8 mouse cellular contexts compared by ENCODE assay signal in genomic region chr1:46849758-46850157, GRCm38 (mm10). TPM values are rescaled to one million over a fixed set of nuclear protein-coding genes. Genes with fewer than 3 reads are reported as not detected.
DNase-seq lines count a peak whose midpoint lies in the region; ATAC-seq and TF ChIP-seq lines count a peak whose summit lies in the region.

No protein-coding gene starts in this region.

- H3K79me2 ChIP-seq in C2C12 (ENCODE audit: control insufficient read depth, insufficient read depth) (peaks cover 19% of the 10 kb centered on the region), MEL (ENCODE audit: control insufficient read depth, insufficient read depth, low read length, poor library complexity) (peaks cover 15% of the 10 kb centered on the region)

- no peak overlapping the region for H3ac ChIP-seq in C2C12 (ENCODE audit: control insufficient read depth, insufficient read length, low read depth)

- WGBS in lung, embryonic 14.5 days: 26% methylated on average over 1 of the region's 1 CpGs

- H3K27ac ChIP-seq in MEL (ENCODE audit: control insufficient read depth, low read depth, low read length): no peak overlapping the region
- no peak overlapping the region for H3K27ac ChIP-seq in lung, embryonic 14.5 days (ENCODE audit: low read depth)

- H3K4me1 ChIP-seq in MEL (ENCODE audit: control insufficient read depth in 1 of 2, insufficient read depth in 2 of 2, low read length in 2 of 2): 0 out of 4 replicates have a peak, but pooled peaks cover 0 to 2% of the 10 kb centered on the region in 2 experiments
- H3K4me1 ChIP-seq in lung, embryonic 14.5 days (ENCODE audit: insufficient read depth): peaks cover 9% of the 10 kb centered on the region; the same call in 1 of the 2 replicates

- no peak for TF ChIP-seq EP300 in MEL (IDR thresholded peaks at IDR 0.05; ENCODE audit: low read depth in 1 of 2, low read length in 2 of 2)

- TF ChIP-seq CTCF in C2C12 (IDR thresholded peaks at IDR 0.05; ENCODE audit: control insufficient read depth, insufficient read depth, insufficient read length) (peak; percentile 25), MEL (IDR thresholded peaks at IDR 0.05 in 2 of 3, conservative IDR thresholded peaks at IDR 0.05 in 1 of 3; ENCODE audit: control insufficient read depth in 1 of 3, insufficient read depth in 1 of 3, low read depth in 2 of 3, low read length in 3 of 3, poor library complexity in 1 of 3, severe bottlenecking in 1 of 3) (peak in 2 of 3 experiments; percentile 14 to 62; a peak in 2 of 6 replicates)
- TF ChIP-seq CTCF in lung, embryonic 14.5 days (IDR thresholded peaks at IDR 0.05; ENCODE audit: low read depth): peak; percentile 81

- H3K4me3 ChIP-seq in C2C12 (ENCODE audit: insufficient read depth, poor library complexity, severe bottlenecking): no peak overlapping the region
- H3K4me3 ChIP-seq in MEL (ENCODE audit: control insufficient read depth in 1 of 2, insufficient read depth in 1 of 2, low read depth in 2 of 2, low read length in 2 of 2): no peak overlapping the region
- H3K4me3 ChIP-seq in lung, embryonic 14.5 days (ENCODE audit: low read depth, low read length): no peak overlapping the region

- no peak overlapping the region for H3K9ac ChIP-seq in MEL (ENCODE audit: control insufficient read depth, low read depth, low read length, poor library complexity, severe bottlenecking)
- no peak overlapping the region for H3K9ac ChIP-seq in lung, embryonic 14.5 days

- H3K27me3 ChIP-seq in C2C12 (ENCODE audit: control insufficient read depth, insufficient read depth, insufficient read length) (no peaks in the 10 kb centered on the region), MEL (ENCODE audit: control insufficient read depth in 1 of 2, insufficient read depth in 2 of 2, low read length in 2 of 2) (no peaks in the 10 kb centered on the region)
- H3K27me3 ChIP-seq in lung, embryonic 14.5 days (ENCODE audit: insufficient read depth, low read length): no peaks in the 10 kb centered on the region

- TF ChIP-seq POLR2A in MEL (IDR thresholded peaks at IDR 0.05; ENCODE audit: control insufficient read depth in 1 of 2, insufficient read depth in 1 of 2, low read depth in 1 of 2, low read length in 2 of 2, poor library complexity in 1 of 2): no peak

- peak; percentile 84 for DNase-seq in MEL (ENCODE audit: low read depth, low spot score)
- peak; percentile 58 for DNase-seq in cerebellum, adult 11-12 months
- peak; percentile 33 for DNase-seq in gastrocnemius, postnatal 10 days
- DNase-seq in kidney, postnatal 25 days: peak; percentile 60 to 78
- peak; percentile 95 for DNase-seq in lung, embryonic 14.5 days
- DNase-seq in retina, postnatal 1 day: peak; percentile 86

- H3K9me3 ChIP-seq in MEL (replicated peaks; ENCODE audit: insufficient read depth, low read length): no peaks in the 10 kb centered on the region
- no peaks in the 10 kb centered on the region for H3K9me3 ChIP-seq in lung, embryonic 14.5 days (ENCODE audit: low read depth, low read length)

- no peak for TF ChIP-seq RAD21 in MEL (IDR thresholded peaks at IDR 0.05; ENCODE audit: low read depth, low read length)

- no peaks in the 10 kb centered on the region for H3K36me3 ChIP-seq in C2C12 (ENCODE audit: control insufficient read depth, insufficient read depth)
- peaks cover 0 to 16% of the 10 kb centered on the region in 2 experiments; a peak in 2 of 4 replicates for H3K36me3 ChIP-seq in MEL (ENCODE audit: control insufficient read depth in 1 of 2, insufficient read depth in 2 of 2, low read length in 2 of 2)
- H3K36me3 ChIP-seq in lung, embryonic 14.5 days (ENCODE audit: insufficient read depth): no peaks in the 10 kb centered on the region

- no peak overlapping the region for H3K4me2 ChIP-seq in lung, embryonic 14.5 days

- H3K79me3 ChIP-seq in C2C12 (ENCODE audit: low read depth): peaks cover 8% of the 10 kb centered on the region

- ATAC-seq in lung, embryonic 14.5 days (ENCODE audit: insufficient read depth): no peak
- no peak for ATAC-seq in erythroid progenitor cell, adult 5-6 weeks (replicated peaks; ENCODE audit: low FRiP score, poor library complexity, severe bottlenecking)

TF ChIP-seq in C2C12, 6 proteins besides CTCF, POLR2A, EP300 and RAD21:
- no peak for TF ChIP-seq USF1 (IDR thresholded peaks at IDR 0.05; ENCODE audit: low read depth)
- TF ChIP-seq CEBPB (IDR thresholded peaks at IDR 0.05; ENCODE audit: low read depth): no peak
- no peak for TF ChIP-seq MYOD1 (IDR thresholded peaks at IDR 0.05; ENCODE audit: control insufficient read depth, insufficient read length, low read depth)

TF ChIP-seq in MEL, 35 proteins besides CTCF, POLR2A, EP300 and RAD21:
- TF ChIP-seq MXI1 (IDR thresholded peaks at IDR 0.05; ENCODE audit: low read depth, low read length) (no peak), POLR2AphosphoS2 (IDR thresholded peaks at IDR 0.05; ENCODE audit: low read length) (no peak), TAL1 (IDR thresholded peaks at IDR 0.05; ENCODE audit: low read length) (no peak), USF1 (IDR thresholded peaks at IDR 0.05; ENCODE audit: low read depth, low read length) (no peak), MYB (IDR thresholded peaks at IDR 0.05; ENCODE audit: low read depth, low read length) (no peak), HCFC1 (IDR thresholded peaks at IDR 0.05; ENCODE audit: low read depth, low read length) (no peak), ELF1 (IDR thresholded peaks at IDR 0.05; ENCODE audit: low read depth, low read length) (no peak), JUND (IDR thresholded peaks at IDR 0.05; ENCODE audit: low read depth, low read length) (no peak), TBP (IDR thresholded peaks at IDR 0.05; ENCODE audit: low read depth, low read length) (no peak), ZMIZ1 (IDR thresholded peaks at IDR 0.05; ENCODE audit: low read depth, low read length) (no peak), SIN3A (IDR thresholded peaks at IDR 0.05; ENCODE audit: low read length) (no peak), MAFK (IDR thresholded peaks at IDR 0.05; ENCODE audit: borderline replicate concordance, low read depth, low read length) (no peak), GABPA (IDR thresholded peaks at IDR 0.05; ENCODE audit: low read depth, low read length) (no peak), CHD1 (IDR thresholded peaks at IDR 0.05; ENCODE audit: low read depth, low read length) (no peak)

RNA-seq across cellular contexts. Expression of gene Slc39a10, which starts 42.9 kb away (rescaled TPM):
- polyA plus RNA-seq in C2C12 (2012; fragmentation: generic; extraction: Trizol) (6.6 TPM), MEL (2012; ENCODE audit: insufficient read depth in 1 of 2, insufficient read length in 2 of 2, low read depth in 1 of 2, low replicate concordance in 2 of 2, missing spikeins in 1 of 2) (10 to 100 TPM in 1 of 2 experiments, not detected in 1; 17.7 TPM)
- total RNA-seq in MEL (2012; rRNA removed): 14.9 and 15.2 TPM in 2 replicates
- 10 to 100 TPM in 1 of 2 experiments, 1 to 10 TPM in 1; 8.9 to 12.7 TPM for total RNA-seq in gastrocnemius, postnatal 10 days (2021)
- polyA plus RNA-seq in lung, embryonic 14.5 days (2014; fragmentation: Nextera tagmentation; extraction: Ambion mirVana): 57.0 and 60.1 TPM in 2 replicates
- total RNA-seq in erythroid progenitor cell, adult 5-6 weeks (2015; ENCODE audit: low replicate concordance): 5.0 and 6.7 TPM in 2 replicates
- total RNA-seq in erythroid progenitor cell, adult 5-6 weeks (2017; ENCODE audit: low replicate concordance): 1.3 and 3.0 TPM in 2 replicates

Comparison
In these comparisons a context has a peak if more than half of its experiments do, and no peak if none do; other contexts are left out.
1. CTCF ChIP-seq: peak in every context shown above with its lines; median percentile 81 in lung, embryonic 14.5 days; 38 in MEL; 25 in C2C12.
2. DNase-seq: peak in every context shown above with its lines; median percentile 95 in lung, embryonic 14.5 days; 86 in retina, postnatal 1 day; 84 in MEL; 69 in kidney, postnatal 25 days; 58 in cerebellum, adult 11-12 months; 33 in gastrocnemius, postnatal 10 days.